ENCODE assay signal across 16 mouse cellular contexts in genomic region chr3:54266943-54267342, GRCm38 (mm10).
"Had no signal": no experiment of that assay in that cellular context is flagged by ENCODE, and none has a peak within 500 bp of the region (broad histone marks: within the 10 kb centered on the region; RNA-seq: fewer than 3 reads in every experiment).

No protein-coding gene starts in this region.

- DNase-seq: retina, postnatal 1 day; right cerebral cortex, adult 18-20 months; right cerebral cortex, postnatal 14 days; right cerebral cortex, postnatal 25 days; right cerebral cortex, postnatal 4 days; spleen, adult 18-20 months; thymus, adult 18-20 months; thymus, adult 2 months; thymus, postnatal 14 days; thymus, postnatal 25 days; thymus, postnatal 36 days; thymus, postnatal 4 days had no signal

- H3K4me3 ChIP-seq: neural tube, embryonic 13.5 days; neural tube, embryonic 15.5 days; stomach, embryonic 15.5 days had no signal

- H3K4me2 ChIP-seq: neural tube, embryonic 13.5 days; neural tube, embryonic 15.5 days; stomach, embryonic 15.5 days had no signal

- H3K27me3 ChIP-seq: neural tube, embryonic 13.5 days; neural tube, embryonic 15.5 days; stomach, embryonic 15.5 days had no signal

- H3K9ac ChIP-seq: neural tube, embryonic 13.5 days; neural tube, embryonic 15.5 days; stomach, embryonic 15.5 days had no signal

- H3K9me3 ChIP-seq: neural tube, embryonic 13.5 days; neural tube, embryonic 15.5 days; stomach, embryonic 15.5 days had no signal

- H3K4me1 ChIP-seq: neural tube, embryonic 13.5 days; neural tube, embryonic 15.5 days; stomach, embryonic 15.5 days had no signal

- H3K27ac ChIP-seq: neural tube, embryonic 13.5 days; neural tube, embryonic 15.5 days; stomach, embryonic 15.5 days; stomach, postnatal 0 days had no signal

- H3K36me3 ChIP-seq: neural tube, embryonic 13.5 days; neural tube, embryonic 15.5 days; stomach, embryonic 15.5 days had no signal
